Mouse (Mus musculus) testis, adult 2 months (tissue): Measurements from ENCODE around the gene Gfy.

Experiments
- CTCF ChIP-seq: fragments of 200-500 bp; IDR thresholded peaks from 2 replicates; pipeline ENCODE4 v1.5.1; 2012; ENCODE audit warnings: low read depth, mild to moderate bottlenecking, inconsistent platforms, low read length, moderate library complexity; ENCODE audit not compliant: control insufficient read depth, insufficient read depth, insufficient replicate concordance
- POLR2A ChIP-seq: fragments of 200-500 bp; IDR thresholded peaks from 2 replicates; pipeline ENCODE4 v1.6.1; 2012; ENCODE audit warnings: low read depth, mild to moderate bottlenecking, inconsistent platforms, low read length, moderate library complexity; ENCODE audit not compliant: control insufficient read depth

DNA sequence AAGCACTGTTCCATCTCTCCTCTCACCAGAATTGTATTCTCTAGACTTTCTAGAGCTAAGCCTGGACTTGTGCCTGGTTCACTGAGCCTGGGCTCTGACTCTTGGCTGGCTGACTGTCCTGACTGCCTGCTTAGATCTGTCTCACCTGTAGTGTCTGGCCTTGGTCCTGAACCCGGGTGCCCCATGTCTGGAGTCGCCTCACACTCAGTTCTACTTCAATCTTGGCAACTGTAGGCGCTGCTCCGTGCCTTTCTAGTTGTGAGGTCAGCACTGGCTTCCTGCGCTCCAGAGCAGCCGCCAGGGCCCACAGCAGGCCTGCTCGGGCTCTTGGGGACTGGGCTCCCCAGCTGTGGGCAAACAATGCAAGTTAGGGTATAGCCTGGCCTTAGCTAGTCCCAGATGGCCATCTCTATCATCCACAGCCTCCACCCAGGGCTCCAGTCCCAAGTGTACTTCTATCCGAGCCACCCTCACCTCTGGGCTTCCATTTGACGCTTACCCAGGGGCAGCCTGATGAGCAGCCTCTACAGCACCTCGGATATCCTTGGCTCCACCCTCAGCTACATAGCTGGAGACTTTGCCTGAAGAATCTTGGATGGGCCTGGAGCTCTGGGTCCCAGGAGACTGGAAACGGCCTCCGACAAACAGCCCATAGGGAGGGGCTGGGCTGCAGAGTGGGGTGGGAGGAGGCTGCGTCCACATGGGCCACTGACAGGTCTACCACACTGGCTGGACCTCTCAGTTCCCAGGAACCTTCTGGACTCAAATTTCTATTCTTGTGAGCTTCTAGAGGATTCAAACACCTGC is 34.8 kb downstream of the Gfy start:
- TF ChIP-seq POLR2A (no peak), CTCF (no peak)
